Mouse (Mus musculus) liver, postnatal 0 days (tissue): ENCODE results near the gene Tmem189.

Experiments
- CTCF ChIP-seq: sonication (generic); IDR thresholded peaks from 2 replicates; pipeline ENCODE4 v1.5.1; 2016; ENCODE audit warnings: antibody characterized with exemption, low read depth
- EP300 ChIP-seq: IDR thresholded peaks from 2 replicates; pipeline ENCODE4 v1.6.1; 2016; ENCODE audit warnings: antibody characterized with exemption, low read depth, mild to moderate bottlenecking

DNA sequence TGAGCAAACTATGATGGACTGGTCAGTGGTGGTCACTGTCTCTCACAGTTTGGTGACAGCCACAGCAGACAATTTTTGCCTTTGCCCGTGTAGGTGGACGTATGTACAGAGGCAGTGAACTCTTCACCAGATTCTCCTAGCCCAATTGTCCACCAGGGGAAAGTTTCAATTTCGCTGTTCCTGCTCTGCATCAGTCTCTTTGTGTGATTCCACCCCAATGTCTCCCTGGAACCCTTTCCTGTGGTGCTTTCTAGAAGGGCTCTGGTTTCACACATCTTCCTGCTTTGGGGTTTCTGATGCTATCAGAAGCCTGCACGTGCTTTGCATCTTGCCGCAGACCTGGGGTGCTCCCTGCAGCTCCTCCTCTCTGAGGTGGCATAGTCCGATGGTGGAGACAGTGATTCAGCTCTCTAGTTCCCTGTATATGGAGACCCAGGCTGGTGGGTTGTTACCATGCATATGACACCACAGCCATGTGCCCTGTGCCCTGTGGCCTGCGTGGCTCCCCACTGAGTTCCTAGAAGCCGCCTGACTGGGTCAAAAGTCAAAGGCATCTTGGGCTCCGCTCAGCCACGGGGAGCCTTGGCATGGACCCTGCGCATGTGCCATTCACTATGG lies 34.1 kb upstream of the Tmem189 start:
- TF ChIP-seq CTCF: no peak
- TF ChIP-seq EP300: no peak
